Comparison of ENCODE assay signal across 7 mouse cellular contexts in the genomic region with DNA sequence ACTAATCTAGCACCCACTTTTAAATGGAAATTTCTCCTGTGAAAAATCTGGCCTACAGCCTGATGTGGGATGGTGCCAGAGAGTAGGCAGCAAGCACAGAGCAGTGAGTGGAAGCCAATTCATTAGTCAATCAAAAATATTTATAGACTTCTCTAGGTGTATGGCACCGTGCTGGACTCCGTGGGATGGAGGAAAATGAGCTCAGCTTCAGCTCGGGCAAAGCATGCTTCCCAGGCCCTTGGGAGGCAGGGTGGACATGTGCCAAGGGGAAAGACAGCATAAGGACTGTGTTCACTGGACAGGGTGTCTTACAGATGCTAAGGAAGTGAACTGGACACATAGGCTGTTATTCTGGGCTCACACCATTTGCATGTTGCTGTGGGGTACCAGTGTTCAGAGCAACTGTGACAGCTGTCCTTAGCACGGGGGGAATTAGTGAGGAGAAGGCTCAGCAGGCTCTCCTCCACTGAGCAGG. TPM values are rescaled to one million over a fixed set of nuclear protein-coding genes. Genes with fewer than 3 reads are reported as not detected.
DNase-seq lines count a peak whose midpoint lies in the region; ATAC-seq lines count a peak whose summit lies in the region.

No protein-coding gene starts in this region.

- ATAC-seq in heart, embryonic 14.5 days (ENCODE audit: insufficient number of reproducible peaks, insufficient read depth, low FRiP score, low read depth): no peak
- no peak for ATAC-seq in neural tube, embryonic 15.5 days (ENCODE audit: low FRiP score)

- DNase-seq in cerebellum, adult 11 months: peak; percentile 33
- DNase-seq in cerebellum, postnatal 36 days: peak; percentile 47 to 58
- peak; percentile 85 to 89 for DNase-seq in left cerebral cortex, postnatal 14 days (ENCODE audit: low spot score in 2 of 2)
- no peak for DNase-seq in thymus, postnatal 36 days
- DNase-seq in lung, postnatal 14 days: no peak

- peak overlapping the region; percentile 47 to 92 for H3K27ac ChIP-seq in heart, embryonic 14.5 days (replicated peaks in 1 of 2; ENCODE audit: control insufficient read depth in 1 of 2, insufficient read depth in 1 of 2, low read depth in 2 of 2, low read length in 2 of 2)
- no peak overlapping the region for H3K27ac ChIP-seq in neural tube, embryonic 15.5 days (replicated peaks)

- H3K27me3 ChIP-seq in heart, embryonic 14.5 days (ENCODE audit: control insufficient read depth, insufficient read depth, low read length): no peaks in the 10 kb centered on the region
- H3K27me3 ChIP-seq in neural tube, embryonic 15.5 days (replicated peaks): no peaks in the 10 kb centered on the region

- H3K9ac ChIP-seq in heart, embryonic 14.5 days (ENCODE audit: low read length): peak overlapping the region; percentile 21; the same call in 1 of the 2 replicates
- no peak overlapping the region for H3K9ac ChIP-seq in neural tube, embryonic 15.5 days (replicated peaks)

- 15% methylated on average over 4 of the region's 4 CpGs for WGBS in heart, embryonic 14.5 days
- WGBS in neural tube, embryonic 15.5 days: 48% methylated on average over 4 of the region's 4 CpGs

- H3K9me3 ChIP-seq in heart, embryonic 14.5 days (ENCODE audit: control insufficient read depth, low read length): peaks cover 1% of the 10 kb centered on the region; the same call in 1 of the 2 replicates
- no peaks in the 10 kb centered on the region for H3K9me3 ChIP-seq in neural tube, embryonic 15.5 days (replicated peaks)

- no peak overlapping the region for H3K4me3 ChIP-seq in heart, embryonic 14.5 days (ENCODE audit: control insufficient read depth in 1 of 2, insufficient read depth in 1 of 2, low read depth in 1 of 2, low read length in 2 of 2)
- H3K4me3 ChIP-seq in neural tube, embryonic 15.5 days (replicated peaks): no peak overlapping the region

- H3K4me1 ChIP-seq in heart, embryonic 14.5 days (ENCODE audit: control insufficient read depth in 2 of 2, insufficient read depth in 2 of 2, low read length in 2 of 2): peaks cover 18 to 53% of the 10 kb centered on the region in 2 experiments
- H3K4me1 ChIP-seq in neural tube, embryonic 15.5 days: no peaks in the 10 kb centered on the region

- peaks cover 4% of the 10 kb centered on the region; the same call in 1 of the 2 replicates for H3K36me3 ChIP-seq in heart, embryonic 14.5 days (ENCODE audit: control insufficient read depth, insufficient read depth, low read length)
- no peaks in the 10 kb centered on the region for H3K36me3 ChIP-seq in neural tube, embryonic 15.5 days

- intact Hi-C loops in left cerebral cortex, postnatal 14 days (cut with DNase I): loop anchor here (10.0 kb wide), 1 partner anchor 172 kb away; no protein-coding TSS in a partner anchor

- peak overlapping the region; percentile 11; the same call in 1 of the 2 replicates for H3K4me2 ChIP-seq in heart, embryonic 14.5 days (ENCODE audit: low read length)
- no peak overlapping the region for H3K4me2 ChIP-seq in neural tube, embryonic 15.5 days

RNA-seq across cellular contexts. Expression of gene Cap2, which starts 15.6 kb away (rescaled TPM):
- 157 and 159 TPM in 2 replicates for polyA plus RNA-seq in heart, embryonic 14.5 days (2014; fragmentation: Nextera tagmentation; extraction: Ambion mirVana)
- 100 to 1,000 TPM; 170 to 199 TPM for total RNA-seq in left cerebral cortex, postnatal 14 days (2021)
- polyA plus RNA-seq in neural tube, embryonic 15.5 days (2015; fragmentation: Nextera tagmentation; extraction: Ambion mirVana): 6.2 and 7.0 TPM in 2 replicates

Comparison
In these comparisons a context has a peak if more than half of its experiments do, and no peak if none do; other contexts are left out.
1. DNase-seq: peak in cerebellum, adult 11 months (single experiment), cerebellum, postnatal 36 days (2 of 2) and left cerebral cortex, postnatal 14 days (2 of 2); none in thymus, postnatal 36 days (0 of 2) and lung, postnatal 14 days (single experiment).
2. RNA of gene Cap2, which starts 15.6 kb away (polyA plus RNA-seq): 157 to 159 TPM in heart, embryonic 14.5 days; 6.2 to 7.0 TPM in neural tube, embryonic 15.5 days; every median in the first group is over 10 times any median in the second.